ENCODE assay signal across 8 mouse cellular contexts in genomic region chr16:97804680-97805547, GRCm38 (mm10). TPM values are rescaled to one million over a fixed set of nuclear protein-coding genes. Genes with fewer than 3 reads are reported as not detected.
A peak's percentile ranks its signal among the peaks of the same experiment; 100 is the strongest.
DNase-seq lines count a peak whose midpoint lies in the region; ATAC-seq and TF ChIP-seq lines count a peak whose summit lies in the region.

No protein-coding gene starts in this region.

- H3K9ac ChIP-seq in limb, embryonic 14.5 days (ENCODE audit: low read depth, low read length, severe bottlenecking), result no peak overlapping the region
- H3K9ac ChIP-seq in neural tube, embryonic 15.5 days (replicated peaks), result no peak overlapping the region

- ATAC-seq in activated CD4-positive, CD25-positive, alpha-beta regulatory T cell, adult 4 months, result peak; percentile 69
- no peak for ATAC-seq in limb, embryonic 14.5 days (ENCODE audit: low FRiP score, low read depth)
- ATAC-seq in neural tube, embryonic 15.5 days (ENCODE audit: low FRiP score), result peak; percentile 38; the same call in 1 of the 2 replicates

- no peak overlapping the region for H3K4me2 ChIP-seq in limb, embryonic 14.5 days (replicated peaks; ENCODE audit: low read depth, low read length, severe bottlenecking)
- no peak overlapping the region for H3K4me2 ChIP-seq in neural tube, embryonic 15.5 days

- 76% methylated on average over 7 of the region's 7 CpGs for WGBS in limb, embryonic 14.5 days
- 82% methylated on average over 7 of the region's 7 CpGs for WGBS in neural tube, embryonic 15.5 days

- no peaks in the 10 kb centered on the region for H3K4me1 ChIP-seq in limb, embryonic 14.5 days (ENCODE audit: control insufficient read depth, insufficient read depth, low read length)
- H3K4me1 ChIP-seq in neural tube, embryonic 15.5 days, result no peaks in the 10 kb centered on the region

- no peak overlapping the region for H3K4me3 ChIP-seq in gastrocnemius, adult 2 months
- no peak overlapping the region for H3K4me3 ChIP-seq in limb, embryonic 14.5 days (replicated peaks; ENCODE audit: low read length)
- no peak overlapping the region for H3K4me3 ChIP-seq in neural tube, embryonic 15.5 days (replicated peaks)

- no peaks in the 10 kb centered on the region for H3K27me3 ChIP-seq in limb, embryonic 14.5 days (ENCODE audit: control insufficient read depth, insufficient read depth, low read length)
- no peaks in the 10 kb centered on the region for H3K27me3 ChIP-seq in neural tube, embryonic 15.5 days (replicated peaks)

- intact Hi-C loops in gastrocnemius, adult 2 months (cut with DNase I), result loop anchor here (10.0 kb wide), 2 partner anchors 160 to 190 kb away; partner anchors contain the start of genes B230307C23Rik, C2cd2 and Zbtb21

- peak; percentile 87 for TF ChIP-seq CTCF in gastrocnemius, adult 2 months (IDR thresholded peaks at IDR 0.05)

- no peaks in the 10 kb centered on the region for H3K9me3 ChIP-seq in limb, embryonic 14.5 days (ENCODE audit: control insufficient read depth, low read length)
- H3K9me3 ChIP-seq in neural tube, embryonic 15.5 days (replicated peaks), result no peaks in the 10 kb centered on the region

- no peak for TF ChIP-seq POLR2A in limb, embryonic 14.5 days (IDR thresholded peaks at IDR 0.05; ENCODE audit: borderline replicate concordance, extremely low read depth, insufficient read depth, insufficient read length)

- no peak overlapping the region for H3K27ac ChIP-seq in gastrocnemius, adult 2 months
- H3K27ac ChIP-seq in limb, embryonic 14.5 days (replicated peaks; ENCODE audit: low read depth, low read length), result no peak overlapping the region
- H3K27ac ChIP-seq in neural tube, embryonic 15.5 days (replicated peaks), result no peak overlapping the region

- H3K36me3 ChIP-seq in limb, embryonic 14.5 days (ENCODE audit: control insufficient read depth, insufficient read depth, low read length), result peaks cover 81% of the 10 kb centered on the region
- H3K36me3 ChIP-seq in neural tube, embryonic 15.5 days, result peaks cover 78% of the 10 kb centered on the region

- DNase-seq in 3T3-L1 (ENCODE audit: low read depth, low spot score), result peak; percentile 84
- DNase-seq in cerebellum, postnatal 4 days (ENCODE audit: low spot score in 2 of 2), result peak; percentile 67 to 85
- peak; percentile 88 for DNase-seq in gastrocnemius, adult 2 months
- DNase-seq in kidney, adult 8-10 months, result peak; percentile 73 to 90
- DNase-seq in limb, embryonic 14.5 days (ENCODE audit: low spot score), result peak; percentile 77
- peak; percentile 41 for DNase-seq in testis, postnatal 14 days (ENCODE audit: low spot score)

RNA-seq across cellular contexts. Expression of gene Ripk4, which starts 41.3 kb away (rescaled TPM):
- polyA plus RNA-seq in activated CD4-positive, CD25-positive, alpha-beta regulatory T cell, adult 4 months (2017; shearing (Covaris generic)), result under 1 TPM in 1 of 2 experiments, not detected in 1; 0.25 TPM
- total RNA-seq in gastrocnemius, adult 2 months (2021), result not detected
- polyA plus RNA-seq in limb, embryonic 14.5 days (2012; rRNA removed), result 7.6 and 8.3 TPM in 2 replicates
- 17.2 and 20.3 TPM in 2 replicates for polyA plus RNA-seq in limb, embryonic 14.5 days (2014; fragmentation: Nextera tagmentation; extraction: Ambion mirVana)
- 0.27 and 3.4 TPM in 2 replicates for polyA plus RNA-seq in neural tube, embryonic 15.5 days (2015; fragmentation: Nextera tagmentation; extraction: Ambion mirVana)

RNA-seq across cellular contexts. Expression of gene Prdm15, which starts 46.7 kb away (rescaled TPM):
- polyA plus RNA-seq in activated CD4-positive, CD25-positive, alpha-beta regulatory T cell, adult 4 months (2017; shearing (Covaris generic)), result 10 to 100 TPM; 10.6 to 14.5 TPM
- 10 to 100 TPM in 1 of 2 experiments, 1 to 10 TPM in 1; 6.7 to 10.2 TPM for total RNA-seq in gastrocnemius, adult 2 months (2021)
- 19.5 and 19.6 TPM in 2 replicates for polyA plus RNA-seq in limb, embryonic 14.5 days (2012; rRNA removed)
- 9.7 and 10.6 TPM in 2 replicates for polyA plus RNA-seq in limb, embryonic 14.5 days (2014; fragmentation: Nextera tagmentation; extraction: Ambion mirVana)
- 9.4 and 10.1 TPM in 2 replicates for polyA plus RNA-seq in neural tube, embryonic 15.5 days (2015; fragmentation: Nextera tagmentation; extraction: Ambion mirVana)
